Mouse (Mus musculus) frontal cortex, adult 2 months (tissue): Measurements from ENCODE around the gene Nt5c1a. TPM values are rescaled to one million over a fixed set of nuclear protein-coding genes. Genes with fewer than 3 reads are reported as not detected.

Source experiments
- DNase-seq, 2 experiments: peaks; one replicate each; pipeline ENCODE4 v3.0.0; 2022; ENCODE audit warnings: low spot score in 1 of 2; ENCODE audit errors: extremely low spot score in 1 of 2
- polyA plus RNA-seq: library from polyadenylated mRNA; depleted of rRNA; stranded (reverse); fragments of >200 nt; gene quantifications from 2 replicates; pipeline ENCODE4 v1.2.3, GENCODE M21; 2012

Nt5c1a gene
- polyA plus RNA-seq, 1 experiment = 3.8 TPM

- DNase-seq = no peak
Observed at GRCm38 (mm10) chr4:123210996-123211395, 9.7 kb downstream of the Nt5c1a start.

- no peak for DNase-seq
Observed at GRCm38 (mm10) chr4:123211453-123211852, 10.1 kb downstream of the Nt5c1a start.

GRCm38 (mm10) chr4:123212330-123212729, 11.0 kb downstream of the Nt5c1a start:
- no peak for DNase-seq

GRCm38 (mm10) chr4:123213975-123214374, 12.7 kb downstream of the Nt5c1a start:
- DNase-seq = no peak

GRCm38 (mm10) chr4:123215367-123215766, 14.1 kb downstream of the Nt5c1a start:
- DNase-seq = no peak

- peak in 1 of 2 experiments; percentile 67 for DNase-seq
Observed at GRCm38 (mm10) chr4:123216782-123217181, 15.5 kb downstream of the Nt5c1a start.

- peak; percentile 37 to 88 for DNase-seq
Observed at GRCm38 (mm10) chr4:123219720-123220357, 18.5 kb downstream of the Nt5c1a start.

GRCm38 (mm10) chr4:123220637-123221036, 19.3 kb downstream of the Nt5c1a start:
- no peak for DNase-seq

- no peak for DNase-seq
Observed at GRCm38 (mm10) chr4:123223309-123223708, 22.0 kb downstream of the Nt5c1a start.

- DNase-seq = no peak
Observed at GRCm38 (mm10) chr4:123225718-123226403, 24.6 kb downstream of the Nt5c1a start.

- DNase-seq = no peak
Observed at GRCm38 (mm10) chr4:123227707-123228106, 26.4 kb downstream of the Nt5c1a start.

GRCm38 (mm10) chr4:123228270-123228669, 27.0 kb downstream of the Nt5c1a start:
- DNase-seq = no peak

GRCm38 (mm10) chr4:123229166-123229565, 27.9 kb downstream of the Nt5c1a start:
- DNase-seq = no peak

GRCm38 (mm10) chr4:123232841-123233240, 31.5 kb downstream of the Nt5c1a start:
- no peak for DNase-seq

GRCm38 (mm10) chr4:123233492-123234084, 32.3 kb downstream of the Nt5c1a start, which contains the start of gene Heyl:
Gene Heyl, plus strand, starts transcription at chr4:123233556.
- DNase-seq = no peak

- no peak for DNase-seq
Observed at GRCm38 (mm10) chr4:123235835-123236430, 34.6 kb downstream of the Nt5c1a start.

- DNase-seq = no peak
Observed at GRCm38 (mm10) chr4:123236431-123237031, 35.2 kb downstream of the Nt5c1a start.

- no peak for DNase-seq
Observed at GRCm38 (mm10) chr4:123237386-123238266, 36.3 kb downstream of the Nt5c1a start.

- no peak for DNase-seq
Observed at GRCm38 (mm10) chr4:123239361-123240203, 38.3 kb downstream of the Nt5c1a start.
